Mouse (Mus musculus) gastrocnemius, adult 8-10 months (tissue): ENCODE data around the gene N4bp2. TPM values are rescaled to one million over a fixed set of nuclear protein-coding genes. Genes with fewer than 3 reads are reported as not detected.
"Not testable (repeated sequence)": the region's sequence is repeated elsewhere in the genome, so short reads cannot be mapped to it uniquely, and the experiment has no call there.

Experiments
- DNase-seq, 2 experiments: peaks; one replicate each; pipeline ENCODE4 v3.0.0; 2022; ENCODE audit warnings: low spot score in 2 of 2
- total RNA-seq, 4 experiments: library from RNA; stranded (reverse); gene quantifications; 2 replicates each; pipeline ENCODE4 v1.2.4; 2022

The N4bp2 gene
- total RNA-seq, 4 experiments from 2014 or later, result 2.6 to 4.5 (median 3.8) TPM

DNA sequence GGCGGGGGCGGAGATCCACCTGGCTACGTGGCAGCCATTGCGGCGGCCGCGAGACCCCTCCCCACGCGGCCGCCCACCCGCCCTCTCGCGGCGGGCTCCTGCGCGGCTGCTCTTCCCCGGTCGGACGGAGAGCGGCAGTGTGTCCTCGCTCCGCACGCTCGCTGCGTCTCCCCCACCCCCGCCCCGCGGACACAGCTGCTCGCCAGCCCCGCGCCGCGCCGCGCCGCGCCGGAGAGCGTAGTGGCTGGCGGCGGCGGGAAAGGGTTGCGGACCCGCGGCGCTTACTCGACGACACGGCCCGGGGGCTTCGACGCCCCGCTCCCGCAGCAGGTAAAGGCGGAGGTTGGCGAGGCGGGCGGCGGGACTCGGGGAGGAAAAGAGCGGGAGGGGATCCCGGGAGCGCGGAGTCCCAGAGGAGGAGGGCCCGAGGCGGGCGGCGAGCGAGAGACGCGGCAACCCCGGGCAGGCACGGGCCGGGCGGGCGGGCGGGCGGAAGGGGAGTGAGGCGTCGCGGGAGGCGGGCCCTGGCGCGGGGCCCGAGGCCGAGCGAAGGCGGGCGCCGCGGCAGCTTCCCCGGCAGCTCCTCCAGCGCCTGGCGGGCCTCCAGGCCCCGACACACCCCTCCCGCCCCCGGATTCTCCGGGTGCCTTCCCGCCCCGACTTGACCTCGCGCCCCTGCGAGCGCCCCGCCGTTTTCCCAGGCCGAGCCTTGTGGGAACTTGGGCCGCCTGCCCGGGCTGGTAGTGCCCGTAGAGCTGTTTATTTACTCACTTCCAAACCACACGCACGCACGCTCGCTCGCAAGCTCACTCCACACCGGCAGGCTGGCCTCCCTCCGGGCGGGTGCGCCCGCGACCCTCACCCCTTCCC, 830 bp downstream of the N4bp2 start:
- DNase-seq, result peak; percentile 65 to 78

DNA sequence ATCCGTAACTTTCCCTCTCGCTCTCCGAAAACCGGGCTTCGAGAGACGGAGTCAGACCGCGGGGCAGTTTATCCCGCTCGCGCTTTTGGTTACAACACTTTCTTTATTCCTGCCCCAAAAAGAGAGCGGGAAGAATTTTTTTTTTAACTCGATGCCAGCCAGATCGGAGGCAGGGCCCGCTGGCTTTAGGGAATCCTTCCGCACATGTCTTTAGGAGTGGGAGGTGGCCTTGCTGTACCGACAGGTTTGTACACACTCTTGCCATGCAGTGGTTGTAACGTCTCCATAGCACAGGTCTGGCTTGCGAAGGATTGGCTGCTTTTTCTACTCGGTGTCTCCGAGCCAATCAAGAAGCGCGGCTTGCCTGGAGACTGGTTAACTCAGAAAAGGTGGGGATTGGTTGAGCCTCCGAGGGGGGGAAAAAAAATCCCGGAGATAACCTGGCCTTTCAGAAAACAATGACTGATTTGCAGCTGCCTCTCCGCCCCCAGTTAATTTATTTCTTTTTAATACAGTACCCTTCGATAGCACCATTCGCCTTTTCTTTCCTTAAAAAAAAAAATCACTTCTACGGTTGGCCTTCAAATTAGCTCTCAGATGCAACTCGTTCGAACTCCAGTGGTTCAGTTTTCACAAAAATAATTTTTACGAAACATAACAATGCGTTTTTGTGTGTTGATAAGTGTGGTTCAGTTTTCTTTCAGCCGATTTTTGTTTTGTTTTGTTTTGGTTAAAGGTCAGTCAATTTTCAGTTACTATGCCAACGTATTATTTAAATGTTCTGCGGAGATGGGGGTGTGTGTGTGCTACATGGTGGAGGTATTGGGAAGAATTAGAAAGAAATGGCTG, 1.7 kb downstream of the N4bp2 start:
- peak; percentile 76 to 80 for DNase-seq

DNA sequence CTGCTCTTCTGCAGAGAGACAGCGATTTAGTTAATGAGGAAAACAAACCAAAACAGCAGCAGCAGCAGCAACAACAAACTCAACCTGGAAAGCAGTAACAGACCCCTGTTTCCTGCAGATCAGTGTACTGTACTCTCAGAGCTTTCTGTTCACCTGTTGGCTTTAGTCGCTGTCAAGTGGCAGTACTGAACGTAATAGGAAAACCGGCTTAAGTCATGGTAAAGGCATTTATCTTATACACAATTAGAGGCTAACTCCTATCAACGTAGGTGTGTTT, 2.3 kb downstream of the N4bp2 start:
- DNase-seq, result no peak

GRCm38 (mm10) chr5:65768007-65768406, 4.7 kb downstream of the N4bp2 start:
- DNase-seq, result no peak

DNA sequence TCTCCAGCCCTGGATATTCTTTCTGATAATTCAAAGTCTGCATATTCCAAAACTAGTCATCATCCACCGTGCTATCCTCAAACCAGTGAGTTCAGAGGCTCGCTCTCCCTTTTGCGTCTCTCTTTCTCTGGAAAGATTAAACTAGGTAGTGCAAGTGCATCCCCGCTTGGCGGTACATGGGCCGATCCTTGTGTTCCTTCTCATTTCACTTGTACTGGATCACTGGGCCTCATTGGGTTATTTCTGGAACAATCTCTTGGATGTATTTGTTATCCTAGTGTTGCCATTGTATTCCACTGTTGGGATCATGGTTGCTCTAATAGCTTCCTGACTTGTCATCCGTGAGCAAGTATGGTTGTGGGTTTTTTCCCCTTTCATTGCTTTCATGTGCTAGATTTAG, 6.7 kb downstream of the N4bp2 start:
- DNase-seq, result no peak

DNA sequence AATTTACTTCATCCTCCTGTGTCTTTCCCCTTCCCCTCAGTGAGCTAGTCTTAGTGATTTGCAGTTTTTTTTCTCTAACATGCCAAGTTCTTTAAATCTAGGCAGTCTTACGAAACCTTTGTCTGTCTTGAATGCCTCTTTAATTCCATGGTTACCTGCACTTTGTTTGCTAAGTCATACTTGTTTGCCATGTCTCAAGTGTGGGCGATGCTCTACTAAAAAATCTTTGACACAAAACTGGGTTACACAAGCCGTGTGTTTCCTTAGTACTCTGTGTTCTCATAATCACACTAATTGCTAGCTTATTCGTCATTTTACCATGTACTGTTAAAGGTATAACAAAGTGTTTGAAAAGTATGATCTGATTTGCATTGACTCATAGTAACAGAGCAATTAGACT, 7.2 kb downstream of the N4bp2 start:
- no peak for DNase-seq

- not testable (repeated sequence) for DNase-seq
Observed at GRCm38 (mm10) chr5:65773957-65774356, 10.6 kb downstream of the N4bp2 start.

GRCm38 (mm10) chr5:65776166-65776565, 12.8 kb downstream of the N4bp2 start:
- no peak for DNase-seq

DNA sequence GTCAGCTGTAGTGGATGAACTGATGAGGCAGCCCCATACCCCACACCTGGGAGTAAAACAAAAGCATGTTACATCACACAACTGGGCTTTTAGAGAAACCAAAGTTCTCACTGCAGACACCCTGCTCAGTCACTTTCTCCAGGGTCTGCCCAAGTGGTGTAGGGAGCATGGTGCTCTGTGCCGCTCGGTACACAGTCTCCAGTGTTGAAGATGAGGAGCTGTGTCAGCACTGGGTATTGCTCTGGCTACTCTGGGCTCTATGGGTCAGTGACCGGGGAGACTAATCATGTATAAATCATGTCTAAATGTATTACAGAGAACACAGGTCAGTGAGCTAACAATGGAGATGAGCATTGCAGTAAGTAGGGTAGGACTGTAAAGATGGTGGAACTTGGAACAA, 13.6 kb downstream of the N4bp2 start:
- no peak for DNase-seq

DNA sequence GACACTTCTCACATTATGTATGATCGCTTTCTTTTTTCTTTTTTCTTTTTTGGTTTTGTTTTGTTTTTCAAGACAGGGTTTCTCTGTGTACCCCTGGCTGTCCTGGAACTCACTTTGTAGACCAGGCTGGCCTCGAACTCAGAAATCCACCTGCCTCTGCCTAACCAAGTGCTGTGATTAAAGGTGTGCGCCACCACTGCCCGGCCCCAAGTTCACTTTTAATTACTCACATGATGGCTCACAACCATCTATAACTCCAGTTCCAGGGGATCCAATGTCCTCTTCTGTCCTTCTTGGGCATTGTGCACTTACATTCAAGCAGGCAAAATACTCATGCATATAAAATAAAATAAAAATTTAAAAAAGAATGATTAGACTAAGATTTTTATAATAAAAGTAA, 15.7 kb downstream of the N4bp2 start:
- DNase-seq, result not testable (repeated sequence)

GRCm38 (mm10) chr5:65779401-65780063, 16.2 kb downstream of the N4bp2 start:
- no peak for DNase-seq

GRCm38 (mm10) chr5:65781147-65781715, 17.9 kb downstream of the N4bp2 start:
- no peak for DNase-seq

DNA sequence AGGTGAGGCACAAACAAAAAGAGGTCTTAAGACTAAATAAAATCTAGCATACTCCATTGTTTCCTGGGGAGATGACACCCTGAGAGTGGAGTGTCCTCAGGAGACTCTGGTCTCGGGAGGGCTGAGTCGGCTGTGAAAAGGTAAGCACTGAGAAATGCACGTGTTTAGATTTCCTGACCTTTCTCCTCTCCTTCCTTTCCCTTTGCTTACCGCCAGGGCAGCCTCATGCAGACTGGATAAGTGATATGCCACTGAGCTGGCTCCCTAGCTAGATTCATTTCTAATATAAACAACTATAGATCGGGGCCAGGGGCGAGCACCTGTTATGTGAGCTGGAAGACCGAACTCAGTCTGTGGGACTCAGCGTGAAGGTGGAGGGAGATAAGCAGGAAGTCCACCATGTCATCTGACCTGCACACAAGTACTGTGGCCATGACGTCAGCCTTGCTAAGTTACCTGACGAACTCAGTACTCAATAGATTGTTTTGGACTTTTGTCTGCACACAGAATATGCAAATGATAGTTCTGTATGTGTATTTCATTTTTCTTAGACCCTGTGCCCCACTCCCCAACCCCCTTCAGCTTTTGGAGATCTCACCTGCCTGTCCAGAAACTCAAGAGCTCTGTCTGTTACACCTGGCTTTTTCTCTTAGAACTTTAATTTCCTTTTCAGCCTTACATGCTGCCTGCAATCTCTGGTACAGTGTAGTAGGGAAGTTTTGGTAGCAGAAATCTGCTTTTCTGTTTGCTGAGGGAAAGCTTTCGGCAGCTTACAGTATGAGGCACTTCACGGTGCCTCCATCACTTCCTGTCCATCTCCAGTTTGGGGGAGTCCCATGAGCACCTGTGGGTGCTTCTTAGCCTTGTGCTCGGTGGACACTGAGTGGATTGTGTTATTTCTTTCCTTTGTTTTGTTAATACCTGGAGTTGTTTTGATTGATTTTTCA, 18.7 kb downstream of the N4bp2 start:
- DNase-seq, result no peak

GRCm38 (mm10) chr5:65790604-65791225, 27.4 kb downstream of the N4bp2 start:
- no peak for DNase-seq

DNA sequence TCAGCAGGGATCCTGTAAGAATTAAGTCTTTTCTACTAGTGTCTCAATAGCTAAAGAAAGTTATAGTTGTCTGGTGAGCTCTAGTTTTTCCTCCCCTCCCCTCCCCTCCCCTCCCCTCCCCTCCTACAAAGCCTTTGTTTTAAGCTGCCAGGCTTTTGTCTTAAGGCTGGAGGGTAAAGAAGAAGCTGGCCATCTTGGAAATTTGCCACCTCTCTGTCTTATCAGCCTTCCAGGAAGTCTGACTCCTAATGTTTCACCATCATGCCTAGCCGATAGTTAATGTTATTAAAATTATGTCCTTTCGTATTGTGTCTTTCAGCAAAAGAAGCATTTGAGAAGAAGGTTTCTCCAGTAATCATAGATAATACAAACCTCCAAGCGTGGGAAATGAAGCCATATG, 30.9 kb downstream of the N4bp2 start:
- DNase-seq, result no peak

DNA sequence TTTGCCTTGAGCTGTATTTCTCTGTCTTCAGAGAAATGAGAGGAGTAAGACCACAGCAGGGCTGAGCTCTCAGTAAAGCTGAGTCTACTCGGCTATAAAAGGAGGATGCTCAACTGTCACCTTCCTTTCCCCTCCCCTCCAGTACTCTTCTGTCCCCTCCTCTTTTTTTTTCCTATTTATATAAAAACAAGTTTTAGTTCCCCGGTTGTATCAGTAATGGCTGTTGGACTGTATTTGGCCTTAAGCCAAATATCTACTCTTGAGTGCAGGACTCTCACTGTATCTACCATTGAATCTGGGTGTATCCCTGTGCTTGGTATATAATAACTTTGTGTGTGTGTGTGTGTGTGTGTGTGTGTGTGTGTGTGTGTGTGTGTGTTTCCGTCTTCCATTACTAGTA, 31.4 kb downstream of the N4bp2 start:
- DNase-seq, result no peak

GRCm38 (mm10) chr5:65795293-65795993, 32.1 kb downstream of the N4bp2 start:
- no peak for DNase-seq

GRCm38 (mm10) chr5:65795994-65796298, 32.6 kb downstream of the N4bp2 start:
- no peak for DNase-seq

GRCm38 (mm10) chr5:65823601-65824133, 60.3 kb downstream of the N4bp2 start:
- no peak for DNase-seq
